Mouse (Mus musculus) left cerebral cortex, postnatal 4 days (tissue): ENCODE measurements around the gene Isy1. TPM values are rescaled to one million over a fixed set of nuclear protein-coding genes. Genes with fewer than 3 reads are reported as not detected.

ENCODE experiments used
- DNase-seq: peaks from one replicate; pipeline ENCODE4 v3.0.0-alpha.2; 2022
- intact Hi-C: fragments of 180-260 bp; cut with DNase I; formaldehyde crosslinking; loops from one replicate; pipeline ENCODE4 v1.15.1; 2025
- total RNA-seq, 2 experiments: library from RNA; stranded (reverse); gene quantifications; 2 replicates each; pipeline ENCODE4 v1.2.3; 2021

Gene Isy1
- total RNA-seq, 2 experiments from 2014 or later, result 29.1 to 30.1 TPM

GRCm38 (mm10) chr6:87805448-87805847, 33.1 kb downstream of the Isy1 start:
- intact Hi-C loops, result no loop called here
- DNase-seq, result no peak

GRCm38 (mm10) chr6:87804886-87805285, 33.7 kb downstream of the Isy1 start:
- DNase-seq, result no peak
- intact Hi-C loops, result no loop called here

DNA sequence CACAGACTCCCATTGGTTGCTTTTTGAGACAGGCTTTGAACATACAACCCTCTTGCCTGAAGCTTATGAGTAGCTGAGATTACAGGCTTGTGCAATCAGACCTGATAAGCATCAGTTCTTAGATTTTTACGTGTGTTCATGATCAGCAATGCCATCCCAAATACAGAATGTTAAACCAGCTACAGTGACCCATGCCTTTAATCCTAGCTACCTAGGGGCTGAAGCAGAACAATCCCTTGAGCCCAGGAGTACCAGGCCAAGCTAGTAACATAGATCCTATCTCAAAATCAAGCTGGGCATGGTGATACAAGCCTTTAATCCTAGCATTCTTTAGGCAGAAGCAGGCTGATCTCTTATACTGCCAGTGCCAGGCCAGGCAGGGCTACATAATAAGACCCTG, 34.6 kb downstream of the Isy1 start:
- intact Hi-C loops, result no loop called here
- no peak for DNase-seq

DNA sequence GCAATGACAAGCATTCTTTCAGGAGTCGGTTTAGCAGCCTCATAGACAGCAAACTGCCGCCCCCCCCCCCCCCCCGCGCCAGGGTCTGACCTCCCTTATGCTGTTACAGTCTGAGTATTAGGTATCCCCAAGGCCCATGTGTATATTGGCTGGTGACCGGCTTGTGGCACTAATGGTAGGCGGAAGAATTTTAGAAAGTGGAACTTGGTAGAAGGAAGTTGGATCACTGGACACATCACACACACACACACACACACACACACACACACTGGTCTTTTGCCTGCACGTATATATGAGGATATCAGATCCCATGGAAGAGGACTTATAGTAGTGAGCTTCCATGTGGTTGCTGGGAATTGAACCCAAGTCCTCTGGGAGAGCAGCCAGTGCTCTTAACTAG, 36.1 kb downstream of the Isy1 start:
- no peak for DNase-seq
- intact Hi-C loops, result no loop called here

- intact Hi-C loops, result no loop called here
Observed at GRCm38 (mm10) chr6:87799576-87799975, 39.0 kb downstream of the Isy1 start.

GRCm38 (mm10) chr6:87797321-87797720, 41.3 kb downstream of the Isy1 start:
- intact Hi-C loops, result no loop called here
- DNase-seq, result no peak

More at GRCm38 (mm10) chr6:87799576-87799975, 39.0 kb downstream of the Isy1 start:
- no peak for DNase-seq

GRCm38 (mm10) chr6:87796251-87796880, 42.2 kb downstream of the Isy1 start:
- intact Hi-C loops, result no loop called here
- no peak for DNase-seq

DNA sequence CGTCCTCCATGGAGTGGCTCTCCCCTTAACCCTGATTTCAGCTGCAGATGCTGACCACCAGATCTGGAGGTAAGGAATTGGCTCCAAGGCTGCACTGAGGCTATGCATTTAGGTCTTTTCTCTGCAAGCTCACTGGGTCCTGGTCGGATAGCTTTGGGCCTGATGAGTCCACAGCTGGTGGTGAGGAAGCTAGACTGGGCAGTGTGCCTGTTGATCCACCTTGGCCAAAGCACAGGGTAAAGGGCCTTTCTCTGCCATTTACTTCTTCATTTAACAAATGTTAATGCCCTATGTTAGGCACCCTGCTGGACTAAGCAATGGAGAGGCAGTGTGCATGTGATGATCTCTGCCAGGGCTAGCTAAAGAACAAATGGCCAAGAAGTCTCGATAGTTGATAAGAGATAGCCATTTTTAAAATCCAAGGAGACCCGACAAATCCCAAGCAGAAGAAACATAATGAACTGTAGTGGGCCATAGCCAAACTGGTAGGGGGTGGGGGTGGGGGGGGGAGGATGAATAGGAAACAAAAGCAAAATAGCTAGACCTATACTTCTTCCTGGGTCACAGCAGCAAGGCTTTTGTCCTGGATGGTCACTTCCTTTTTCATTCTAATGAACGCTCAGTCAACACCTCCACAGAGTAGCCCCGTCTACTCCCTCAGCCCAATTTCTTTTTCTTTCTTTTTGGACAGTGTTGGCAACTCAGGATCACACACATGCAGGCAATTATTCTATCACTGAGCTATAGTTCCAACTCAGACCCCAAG, 43.0 kb downstream of the Isy1 start:
- intact Hi-C loops, result no loop called here
- no peak for DNase-seq

GRCm38 (mm10) chr6:87793821-87794510, 44.6 kb downstream of the Isy1 start:
- intact Hi-C loops, result no loop called here
- DNase-seq, result peak; percentile 44

DNA sequence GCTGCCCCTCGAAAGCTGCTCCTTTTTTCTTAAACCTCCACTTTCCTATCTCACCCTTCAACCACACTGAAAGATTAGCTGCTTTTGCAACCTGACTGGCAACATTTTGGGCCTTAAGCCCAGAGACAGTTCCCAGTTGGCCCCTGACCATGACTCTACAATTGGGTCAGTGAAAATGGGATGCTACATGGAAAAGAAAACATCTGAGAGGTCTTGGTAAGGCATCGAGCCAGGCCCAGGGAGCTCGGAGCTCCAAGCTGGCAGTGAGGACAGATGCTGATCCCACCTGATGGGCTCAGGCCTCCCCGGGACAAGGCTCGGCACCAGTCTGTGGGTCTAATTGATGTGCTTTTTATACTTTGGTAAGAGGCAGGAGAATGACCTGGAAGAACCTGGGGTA, 46.8 kb downstream of the Isy1 start:
- DNase-seq, result no peak
- intact Hi-C loops, result no loop called here

DNA sequence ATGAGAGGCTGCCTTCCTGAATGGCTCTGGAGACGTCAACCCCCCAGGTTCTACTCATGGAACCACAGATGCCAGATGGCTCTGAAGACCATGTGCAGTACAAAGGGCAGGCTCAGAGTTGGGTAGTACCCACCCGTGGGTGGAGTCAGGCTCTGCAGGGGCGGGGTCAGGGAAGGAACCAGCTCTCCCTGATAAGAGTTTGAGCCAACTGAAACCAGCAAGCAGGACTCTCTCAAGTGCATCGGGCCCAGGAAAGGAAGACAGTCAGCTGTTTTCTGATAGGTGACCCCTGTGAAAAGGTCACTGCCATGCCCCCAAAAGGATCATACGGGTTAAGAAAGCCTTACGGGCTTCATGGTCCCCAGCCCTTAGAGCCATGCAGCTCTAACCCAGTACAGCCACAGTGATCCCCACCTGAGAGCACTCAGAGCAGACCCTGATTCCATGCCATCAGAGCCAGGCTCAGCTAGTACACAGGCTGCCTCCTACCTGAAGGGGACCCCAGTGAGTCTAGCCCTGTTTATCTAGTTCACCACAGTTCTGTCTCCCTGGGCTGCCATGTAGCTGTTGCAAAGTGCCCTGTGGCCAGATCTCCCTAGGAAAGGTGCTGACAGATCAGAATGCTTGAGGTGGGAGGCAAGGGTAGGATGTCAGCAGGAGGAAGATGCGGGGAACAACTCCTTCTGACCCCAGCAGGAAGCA, 47.7 kb downstream of the Isy1 start:
- intact Hi-C loops, result no loop called here
- DNase-seq, result no peak

DNA sequence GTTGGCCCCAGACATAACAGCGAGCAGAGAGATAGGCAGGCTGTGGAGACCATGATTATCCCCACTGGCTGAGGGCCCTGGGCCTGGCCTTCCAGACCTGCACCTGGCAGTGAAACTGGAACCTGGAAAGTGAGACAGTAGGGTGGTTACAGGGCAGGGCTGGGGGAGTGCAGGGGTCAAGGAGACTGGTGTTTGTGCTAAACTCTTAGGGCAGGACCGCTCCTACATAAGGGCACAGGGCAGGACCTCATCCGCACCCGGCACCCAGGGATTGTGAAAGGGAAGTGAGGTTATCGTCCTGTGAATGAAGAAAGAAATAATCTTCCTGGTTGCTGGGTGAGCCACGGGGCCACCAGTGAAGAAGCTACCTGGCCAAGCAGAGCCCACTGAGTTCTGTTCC, 48.8 kb downstream of the Isy1 start:
- no peak for DNase-seq
- intact Hi-C loops, result no loop called here

DNA sequence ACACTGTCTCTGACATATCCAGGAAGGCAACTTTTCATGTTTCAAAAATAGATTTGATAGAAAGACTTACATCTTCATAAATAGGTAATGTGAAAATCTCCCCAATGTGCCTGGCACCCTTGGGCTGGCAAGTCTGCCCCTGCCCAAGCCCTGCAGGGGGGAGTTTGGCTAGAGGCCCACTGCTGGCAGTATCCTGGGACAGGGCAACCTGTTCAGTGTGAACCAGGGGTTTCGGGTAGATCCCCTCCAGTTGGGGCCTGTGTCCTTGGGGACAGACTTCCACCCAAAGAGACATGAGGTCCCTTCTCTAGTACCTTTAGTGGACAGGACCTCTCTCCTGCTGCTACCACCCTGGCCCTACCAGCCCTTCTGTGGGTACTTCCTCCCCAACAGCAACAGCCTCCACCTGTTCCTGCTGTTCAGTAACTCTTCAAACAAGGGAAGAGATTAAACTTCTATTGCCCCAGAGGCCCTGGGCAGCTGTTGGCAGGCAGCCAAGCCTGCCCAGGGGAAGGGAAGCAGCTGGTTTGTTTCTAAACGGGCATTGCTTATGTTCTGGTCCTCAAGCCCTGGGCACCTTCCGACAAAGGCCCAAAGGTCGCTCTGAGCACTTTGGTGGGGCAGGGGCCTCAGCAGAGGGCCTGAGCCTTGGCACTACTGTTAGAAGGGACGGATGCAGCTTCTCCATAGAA, 49.6 kb downstream of the Isy1 start:
- intact Hi-C loops, result no loop called here
- DNase-seq, result peak; percentile 33

GRCm38 (mm10) chr6:87788266-87788895, 50.2 kb downstream of the Isy1 start:
- no peak for DNase-seq
- intact Hi-C loops, result no loop called here

DNA sequence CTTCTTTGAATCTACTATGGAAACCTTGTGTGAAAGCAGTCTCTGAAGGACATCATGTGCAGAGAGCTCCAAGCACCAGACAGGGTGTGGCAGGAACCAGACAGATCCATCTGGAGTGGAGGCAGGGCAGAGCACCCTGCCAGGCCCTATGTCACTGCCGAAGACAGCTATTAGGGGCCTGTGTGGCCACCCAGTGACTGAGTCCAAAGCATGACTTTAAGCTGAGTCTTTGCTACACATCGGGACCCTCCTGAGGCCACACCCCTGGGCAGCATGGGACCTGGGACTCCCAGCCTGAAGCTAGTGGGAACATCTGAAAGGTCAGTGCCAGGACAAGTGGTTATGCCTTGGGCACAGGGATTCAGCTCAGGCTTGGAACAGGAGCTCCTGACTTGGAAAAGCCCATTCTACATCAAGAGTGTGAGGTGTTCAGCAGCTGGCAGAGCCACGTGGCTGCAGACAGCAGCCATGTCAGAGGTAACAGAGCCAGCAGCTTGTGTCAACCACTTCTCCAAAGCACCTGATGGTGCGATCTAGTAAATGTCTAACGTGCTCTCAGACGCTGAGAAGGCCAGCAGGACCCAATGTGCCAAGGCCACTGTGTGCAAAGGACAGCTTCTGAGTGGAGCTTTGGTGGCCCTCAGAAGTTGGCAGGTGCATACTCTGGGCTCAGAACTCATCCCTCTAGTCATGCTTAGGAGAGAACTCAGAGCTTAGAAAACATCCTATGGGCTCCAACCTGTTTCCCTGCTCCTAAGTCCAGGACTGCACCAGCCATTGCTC, 51.3 kb downstream of the Isy1 start:
- no peak for DNase-seq
- intact Hi-C loops, result no loop called here

DNA sequence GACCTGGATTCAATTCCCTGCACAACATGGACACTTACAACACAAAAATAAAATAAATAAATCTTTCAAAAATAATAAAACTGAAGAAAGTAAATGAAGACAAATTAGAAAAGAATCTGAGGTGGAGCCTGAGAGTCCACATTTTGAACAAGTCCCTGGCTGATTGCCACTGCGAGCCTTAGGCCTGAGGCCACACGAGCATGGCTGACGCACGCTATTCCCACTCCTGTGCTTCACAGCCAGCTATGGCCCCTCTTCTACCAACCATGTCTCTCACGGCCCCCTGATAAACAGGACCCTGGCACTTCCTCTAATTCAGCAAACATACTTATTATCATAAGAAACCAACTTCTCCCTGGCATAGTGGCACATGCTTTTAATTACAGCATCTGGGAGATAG, 52.0 kb downstream of the Isy1 start:
- intact Hi-C loops, result no loop called here

GRCm38 (mm10) chr6:87784033-87784432, 54.6 kb downstream of the Isy1 start:
- intact Hi-C loops, result no loop called here
- no peak for DNase-seq

More for the DNA sequence above, 52.0 kb downstream of the Isy1 start:
- no peak for DNase-seq

- no peak for DNase-seq
- intact Hi-C loops, result no loop called here
Observed at GRCm38 (mm10) chr6:87780546-87781301, 57.9 kb downstream of the Isy1 start.
